Comparison of ENCODE assay signal across 22 mouse cellular contexts in the genomic region with DNA sequence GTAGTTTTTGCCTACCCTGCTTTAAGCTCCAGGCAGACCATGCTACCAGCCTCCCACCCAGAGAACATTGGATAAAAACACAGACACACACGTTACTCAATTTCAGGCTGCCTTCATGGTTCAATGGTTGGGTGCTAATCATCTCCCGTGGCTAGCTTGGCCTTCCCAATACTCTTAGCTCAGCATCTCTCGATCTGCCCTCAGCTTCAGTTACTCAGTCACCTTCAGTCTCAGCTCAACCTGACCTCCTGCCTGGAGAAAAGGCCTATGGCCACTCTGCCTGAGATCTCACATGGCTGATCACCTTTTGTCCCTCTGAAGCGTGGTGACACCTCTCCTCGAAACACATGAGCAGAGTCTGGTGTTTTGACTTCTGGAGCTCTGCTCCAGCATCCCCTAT.
"Had no signal": no experiment of that assay in that cellular context is flagged by ENCODE, and none has a peak within 500 bp of the region (broad histone marks: within the 10 kb centered on the region; RNA-seq: fewer than 3 reads in every experiment).

No protein-coding gene starts in this region.

- H3K27ac ChIP-seq: gastrocnemius, adult 2 months; heart, embryonic 10.5 days; hindbrain, embryonic 10.5 days; hindbrain, embryonic 12.5 days; hindbrain, embryonic 14.5 days; intestine, embryonic 15.5 days; limb, embryonic 13.5 days; limb, embryonic 15.5 days; liver, embryonic 12.5 days; liver, embryonic 14.5 days had no signal

- H3K4me2 ChIP-seq: heart, embryonic 12.5 days; hindbrain, embryonic 12.5 days; hindbrain, embryonic 14.5 days; intestine, embryonic 15.5 days; limb, embryonic 13.5 days; limb, embryonic 15.5 days; liver, embryonic 12.5 days had no signal

- H3K36me3 ChIP-seq: heart, embryonic 10.5 days; heart, embryonic 12.5 days; hindbrain, embryonic 12.5 days; intestine, embryonic 15.5 days; limb, embryonic 13.5 days; limb, embryonic 15.5 days; liver, embryonic 12.5 days had no signal

- H3K4me3 ChIP-seq: gastrocnemius, adult 2 months; heart, embryonic 10.5 days; heart, embryonic 12.5 days; hindbrain, embryonic 10.5 days; hindbrain, embryonic 12.5 days; intestine, embryonic 15.5 days; limb, embryonic 13.5 days; limb, embryonic 15.5 days; liver, embryonic 12.5 days had no signal

- H3K9me3 ChIP-seq: intestine, embryonic 15.5 days; limb, embryonic 15.5 days; liver, embryonic 12.5 days had no signal

- ATAC-seq: forebrain, embryonic 16.5 days; hindbrain, embryonic 16.5 days; inflammation-experienced regulatory T-cells, adult 6 months; intestine, embryonic 15.5 days; intestine, postnatal 0 days; liver, embryonic 12.5 days had no signal

- H3K27me3 ChIP-seq: heart, embryonic 12.5 days; hindbrain, embryonic 12.5 days; intestine, embryonic 15.5 days; limb, embryonic 13.5 days; limb, embryonic 15.5 days; liver, embryonic 12.5 days had no signal

- DNase-seq: gastrocnemius, adult 2 months; gastrocnemius, postnatal 10 days; gastrocnemius, postnatal 25 days; heart, adult 18-20 months; heart, postnatal 10 days; heart, postnatal 4 days; layer of hippocampus, postnatal 36 days; left cerebral cortex, postnatal 4 days had no signal

- H3K4me1 ChIP-seq: heart, embryonic 10.5 days; hindbrain, embryonic 10.5 days; intestine, embryonic 15.5 days; limb, embryonic 13.5 days; limb, embryonic 15.5 days; liver, embryonic 12.5 days had no signal

- H3K9ac ChIP-seq: heart, embryonic 12.5 days; hindbrain, embryonic 12.5 days; hindbrain, embryonic 14.5 days; intestine, embryonic 15.5 days; limb, embryonic 13.5 days; limb, embryonic 15.5 days; liver, embryonic 12.5 days; liver, embryonic 14.5 days had no signal
